Mouse (Mus musculus): ENCODE measurements around the gene Diaph3. TPM values are rescaled to one million over a fixed set of nuclear protein-coding genes. Genes with fewer than 3 reads are reported as not detected.

Gene Diaph3
- 1 to 10 TPM; 6.8 to 7.6 TPM for total RNA-seq (2021)
- long read RNA-seq, partial matches to known transcripts = 4 of 7 reads
- long read RNA-seq, other reads (novel, unspliced or antisense) = 1 of 7 reads

DNA sequence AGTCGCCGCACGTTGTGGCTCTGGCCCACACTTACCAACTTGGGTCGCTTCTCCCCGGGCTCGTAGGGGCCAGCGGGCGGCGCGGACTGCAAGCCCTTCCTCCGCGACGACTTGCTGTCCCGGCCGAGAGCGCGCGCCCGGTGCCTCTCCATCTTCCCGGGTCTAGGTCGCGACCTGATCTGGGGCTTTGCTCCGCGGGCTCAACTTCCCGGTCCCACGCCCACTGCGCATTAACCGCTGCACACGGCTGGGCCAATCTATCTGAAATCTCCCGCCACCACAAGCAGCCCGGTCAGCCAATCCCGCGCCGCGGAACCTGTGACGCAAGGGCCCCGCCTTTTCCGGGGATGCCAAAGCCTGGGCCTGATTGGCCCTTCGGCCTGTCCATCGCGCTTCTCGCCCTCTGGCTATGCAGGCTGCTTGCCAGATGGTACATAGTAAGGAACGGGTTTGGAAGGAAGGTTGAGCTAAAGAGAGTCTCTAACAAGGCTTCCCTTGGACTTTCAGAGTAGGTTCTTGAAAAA lies at the start of gene Diaph3:
Diaph3 (minus strand) TSS at position 273 of the 524 bp plus-strand sequence.
- peak; percentile 97 to 98 for DNase-seq (ENCODE audit: low spot score in 2 of 2)

- no peak for DNase-seq (ENCODE audit: low spot score in 2 of 2)
These were observed 49.6 kb upstream of the Diaph3 start for GRCm38 (mm10) chr14:87190685-87191084.

DNA sequence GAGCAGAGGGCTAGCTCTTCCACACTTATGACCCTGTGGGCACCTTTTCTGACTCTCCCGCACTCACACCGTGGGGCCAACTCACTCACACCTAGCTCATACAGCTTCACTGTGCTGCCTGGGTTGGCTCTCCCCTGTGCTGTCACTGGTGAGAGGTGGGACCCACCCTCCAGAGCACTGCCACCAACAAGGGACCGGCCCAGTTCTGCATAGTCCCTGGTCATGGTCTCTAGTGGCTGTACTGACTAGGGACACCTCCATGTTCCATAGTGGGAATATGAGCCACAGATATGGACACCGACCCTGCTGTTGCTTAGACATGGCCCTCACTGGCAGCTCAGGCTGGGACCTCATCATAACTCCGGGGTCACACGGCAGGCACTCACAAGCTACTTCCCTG lies 30.5 kb upstream of the Diaph3 start:
- DNase-seq (ENCODE audit: low spot score in 2 of 2) = no peak

GRCm38 (mm10) chr14:87169151-87169550 lies 28.1 kb upstream of the Diaph3 start:
- DNase-seq (ENCODE audit: low spot score in 2 of 2) = no peak

DNA sequence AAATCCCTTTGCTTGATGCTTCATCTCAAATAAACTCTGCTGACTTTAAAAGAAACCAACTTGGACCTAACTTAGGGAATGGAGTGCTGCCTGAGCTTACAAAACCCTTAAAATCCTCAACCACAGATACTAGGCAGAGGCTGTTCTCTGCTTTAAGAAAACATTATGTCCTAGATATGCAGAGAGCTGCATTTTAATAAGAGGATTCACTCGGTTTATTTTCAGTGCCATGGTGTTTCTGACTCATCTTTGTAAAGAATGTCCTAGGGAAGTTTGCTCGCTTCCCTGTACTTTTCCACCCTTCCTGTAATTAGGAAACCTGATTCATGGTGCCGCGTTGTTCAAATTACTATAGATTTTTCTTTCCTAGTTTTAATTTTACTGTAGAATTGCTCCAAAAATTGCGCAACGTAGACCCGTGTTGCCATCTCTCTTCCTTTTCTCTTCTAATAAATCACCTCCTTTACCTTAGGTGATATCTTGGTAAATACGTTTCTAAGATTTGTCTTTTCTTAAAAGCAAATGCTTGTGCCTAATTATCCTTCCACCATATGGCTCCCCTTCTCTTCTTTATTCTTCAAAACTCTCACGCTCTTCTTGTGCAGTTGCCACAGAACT lies 14.7 kb upstream of the Diaph3 start:
- no peak for DNase-seq (ENCODE audit: low spot score in 2 of 2)

DNA sequence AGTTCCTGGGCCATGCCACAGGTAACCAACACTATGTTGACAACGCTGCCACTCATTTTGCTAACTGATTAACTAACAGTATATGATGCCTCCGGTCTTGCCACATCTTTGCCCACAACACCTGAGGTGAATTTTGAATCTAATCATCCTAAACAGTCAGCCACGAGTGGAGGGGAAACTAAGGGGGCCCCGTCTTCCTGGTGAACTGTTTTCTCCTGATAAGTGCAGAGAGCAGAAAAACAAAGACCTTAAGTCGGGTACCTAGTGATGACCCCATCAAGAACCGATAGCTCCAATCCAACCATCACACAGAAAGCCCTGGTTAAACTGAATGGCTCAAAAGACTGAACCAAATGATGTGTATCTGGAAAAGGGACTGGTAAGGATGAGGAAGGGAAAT lies 8.6 kb upstream of the Diaph3 start:
- no peak for DNase-seq (ENCODE audit: low spot score in 2 of 2)

- DNase-seq (ENCODE audit: low spot score in 2 of 2) = no peak
These were observed 5.7 kb upstream of the Diaph3 start for GRCm38 (mm10) chr14:87146704-87147103.

- DNase-seq (ENCODE audit: low spot score in 2 of 2) = no peak
These were observed 4.3 kb upstream of the Diaph3 start for GRCm38 (mm10) chr14:87145351-87145750.

DNA sequence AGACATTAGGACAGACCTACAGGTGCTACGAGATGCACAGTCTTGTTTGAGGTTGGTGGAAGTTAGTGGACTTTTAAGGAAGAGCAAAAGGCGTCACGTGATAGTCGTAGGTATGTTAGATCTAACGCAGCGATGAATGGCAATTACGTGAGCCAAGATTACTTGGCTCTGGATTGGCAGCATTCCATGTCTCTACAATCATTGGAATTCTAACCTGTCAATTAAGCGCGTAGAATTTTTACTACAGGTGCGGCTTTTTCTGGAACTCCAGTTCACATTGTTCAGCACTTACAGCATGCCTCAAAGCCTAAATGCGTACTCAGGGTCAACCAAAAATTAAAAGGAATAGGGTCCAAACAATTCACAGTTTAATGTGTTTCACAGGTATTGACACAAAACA lies 742 bp upstream of the Diaph3 start:
- DNase-seq (ENCODE audit: low spot score in 2 of 2) = no peak

- DNase-seq (ENCODE audit: low spot score in 2 of 2) = no peak
These were observed 590 bp downstream of the Diaph3 start for GRCm38 (mm10) chr14:87140327-87140962.

DNA sequence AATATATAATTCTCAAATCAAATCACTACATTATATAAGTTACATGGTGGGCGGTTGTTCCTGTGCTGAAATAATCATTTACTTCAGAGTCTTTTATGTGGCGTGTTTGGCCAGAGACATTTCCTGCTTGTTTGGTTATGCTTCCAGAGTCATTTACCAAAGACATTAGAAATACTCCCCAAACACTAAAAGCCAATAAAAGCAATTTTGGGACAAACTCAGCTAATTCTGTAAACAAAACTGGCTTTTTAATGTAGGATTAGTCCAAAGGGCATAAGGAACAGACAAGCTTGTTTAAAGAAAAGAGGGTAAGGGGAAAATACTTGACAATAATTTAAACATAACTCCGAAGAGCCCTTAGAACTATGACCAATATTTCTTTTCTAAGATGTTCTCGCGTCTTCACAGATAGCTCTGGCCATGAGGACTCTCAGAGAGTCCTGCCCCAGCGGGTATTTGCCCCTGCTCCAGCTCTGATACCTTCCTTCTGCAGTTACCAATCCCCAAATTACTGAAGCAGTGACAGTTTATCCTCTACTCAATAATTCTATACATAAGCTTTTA lies 14.9 kb downstream of the Diaph3 start:
- DNase-seq (ENCODE audit: low spot score in 2 of 2) = no peak

- no peak for DNase-seq (ENCODE audit: low spot score in 2 of 2)
These were observed 15.5 kb downstream of the Diaph3 start for GRCm38 (mm10) chr14:87125492-87125891.

DNA sequence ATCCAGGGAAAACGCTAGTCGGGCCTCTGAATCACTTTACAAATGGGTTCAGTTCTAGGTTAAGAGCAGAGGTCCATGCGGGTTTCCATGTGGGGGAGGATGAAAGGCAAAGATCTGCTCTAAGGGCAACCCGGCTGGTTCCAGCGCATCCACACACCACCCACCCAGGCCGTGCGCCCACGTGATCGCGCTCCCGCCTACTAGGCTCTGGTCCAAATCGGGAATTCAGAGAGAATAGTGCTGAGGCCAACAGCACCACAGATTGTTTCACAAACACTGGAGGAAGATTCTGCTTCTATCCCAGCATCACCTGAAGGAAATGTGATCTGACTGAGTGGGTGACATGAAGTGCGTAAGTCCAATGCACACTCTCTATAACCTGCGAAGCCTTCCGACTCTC lies 17.9 kb downstream of the Diaph3 start:
- DNase-seq (ENCODE audit: low spot score in 2 of 2) = no peak

DNA sequence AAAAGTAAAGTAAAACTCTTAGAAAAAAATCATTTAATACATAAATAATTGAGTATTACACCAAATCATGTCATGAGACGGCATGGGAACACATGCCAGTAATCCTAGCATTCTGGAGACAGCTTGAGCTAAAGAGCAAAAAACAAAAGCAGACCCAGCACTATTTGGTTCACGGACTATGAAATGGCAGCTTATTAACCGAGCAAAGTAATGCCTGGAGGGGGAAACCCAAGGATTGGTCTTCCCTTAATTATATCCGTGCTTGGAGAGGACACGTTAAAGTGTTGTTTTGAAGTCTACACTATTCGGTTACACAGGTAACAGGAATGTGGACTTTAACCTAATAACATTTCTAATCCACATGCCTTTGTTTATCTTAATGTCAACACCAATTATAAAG lies 19.2 kb downstream of the Diaph3 start:
- DNase-seq (ENCODE audit: low spot score in 2 of 2) = no peak

DNA sequence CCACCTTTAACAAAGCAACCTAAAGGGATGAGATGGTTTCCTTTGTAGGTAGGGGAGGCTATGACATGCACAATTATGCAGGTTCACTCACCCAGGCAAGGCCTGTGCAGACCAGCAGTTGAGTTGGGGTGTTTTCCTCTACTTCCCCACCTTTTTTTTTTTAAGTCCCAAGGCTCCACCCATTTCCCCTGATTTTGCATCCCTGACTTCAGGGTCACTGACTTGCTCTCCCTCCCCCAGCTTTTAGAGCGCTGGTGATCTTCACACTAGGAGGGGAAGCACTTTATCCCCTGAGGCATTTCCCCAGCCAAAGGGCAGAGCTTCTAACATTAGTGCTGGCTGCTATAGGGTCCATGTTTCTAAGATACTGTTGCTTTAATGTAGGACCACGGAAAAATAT lies 30.4 kb downstream of the Diaph3 start:
- DNase-seq (ENCODE audit: low spot score in 2 of 2) = no peak

DNA sequence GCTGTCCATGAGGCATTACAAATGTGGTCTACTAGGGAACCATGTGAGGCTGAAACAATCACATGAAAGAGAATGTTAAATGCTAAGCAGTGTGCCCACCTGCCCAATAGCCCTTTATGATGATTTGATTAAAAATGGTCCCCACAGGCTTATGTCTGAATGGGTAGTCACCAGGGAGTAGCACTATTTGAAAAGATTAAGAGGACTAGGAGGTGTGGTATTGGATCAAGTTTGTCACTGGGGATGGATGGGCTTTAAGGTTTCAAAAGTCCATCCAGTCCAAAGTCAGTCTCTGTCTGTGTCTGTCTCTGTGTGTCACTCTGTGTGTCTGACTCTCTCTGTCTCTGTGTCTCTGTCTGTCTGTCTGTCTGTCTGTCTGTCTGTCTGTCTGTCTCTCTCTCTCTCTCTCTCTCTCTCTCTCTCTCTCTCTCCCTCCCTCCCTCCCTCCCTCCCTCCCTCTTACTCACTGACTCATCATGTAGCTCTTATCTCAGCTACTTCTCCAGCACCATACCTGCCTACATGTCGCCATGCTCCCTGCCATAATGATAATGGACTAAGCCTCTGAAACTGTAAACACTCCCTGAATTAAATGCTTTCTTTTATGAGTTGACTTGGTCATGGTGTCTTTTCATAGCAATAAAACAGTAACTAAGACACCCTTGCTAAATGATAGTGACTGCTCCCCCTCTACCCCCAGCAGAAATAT lies 41.5 kb downstream of the Diaph3 start:
- DNase-seq (ENCODE audit: low spot score in 2 of 2) = no peak

- no peak for DNase-seq (ENCODE audit: low spot score in 2 of 2)
These were observed 42.9 kb downstream of the Diaph3 start for GRCm38 (mm10) chr14:87098093-87098492.

DNA sequence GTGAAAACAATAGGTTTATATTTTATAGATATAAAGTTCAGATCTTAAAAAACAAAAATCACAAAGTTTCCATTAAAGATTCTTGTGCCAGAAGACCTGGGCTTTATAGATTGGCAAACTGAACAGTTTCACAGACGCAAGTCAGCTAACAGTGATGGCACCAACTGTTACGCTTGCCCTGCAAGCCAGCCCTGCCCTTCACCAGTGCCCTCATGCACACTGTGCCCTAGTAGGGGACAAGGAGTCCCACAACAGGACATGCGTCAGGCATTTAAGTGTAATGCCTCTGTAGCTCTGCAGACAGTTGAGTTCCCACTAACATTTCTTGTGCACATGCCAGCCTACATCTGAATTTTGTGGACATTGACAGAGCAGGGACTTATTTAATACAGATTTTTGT lies 49.5 kb downstream of the Diaph3 start:
- DNase-seq (ENCODE audit: low spot score in 2 of 2) = no peak

DNA sequence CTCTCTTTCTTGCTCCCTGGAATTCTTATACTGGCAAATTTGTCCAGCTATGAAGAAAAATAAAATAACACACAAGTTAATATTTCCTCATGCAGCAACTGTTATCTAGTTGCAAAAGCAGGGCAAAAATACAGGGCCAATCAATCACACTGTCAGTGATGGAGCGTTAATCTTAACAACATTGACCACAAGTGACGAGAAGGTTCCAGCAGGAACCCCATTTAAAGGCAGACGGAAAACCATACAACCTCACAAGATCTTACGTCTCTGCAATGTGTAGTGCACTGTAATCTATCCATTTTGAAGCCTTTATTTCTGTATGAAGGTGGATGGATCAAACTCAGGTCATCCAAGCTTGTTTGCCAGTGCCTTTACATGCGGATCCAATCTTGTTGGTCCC lies 49.9 kb downstream of the Diaph3 start:
- DNase-seq (ENCODE audit: low spot score in 2 of 2) = no peak

GRCm38 (mm10) chr14:87088928-87089327 lies 52.1 kb downstream of the Diaph3 start:
- DNase-seq (ENCODE audit: low spot score in 2 of 2) = no peak

GRCm38 (mm10) chr14:87088456-87088855 lies 52.6 kb downstream of the Diaph3 start:
- no peak for DNase-seq (ENCODE audit: low spot score in 2 of 2)

DNA sequence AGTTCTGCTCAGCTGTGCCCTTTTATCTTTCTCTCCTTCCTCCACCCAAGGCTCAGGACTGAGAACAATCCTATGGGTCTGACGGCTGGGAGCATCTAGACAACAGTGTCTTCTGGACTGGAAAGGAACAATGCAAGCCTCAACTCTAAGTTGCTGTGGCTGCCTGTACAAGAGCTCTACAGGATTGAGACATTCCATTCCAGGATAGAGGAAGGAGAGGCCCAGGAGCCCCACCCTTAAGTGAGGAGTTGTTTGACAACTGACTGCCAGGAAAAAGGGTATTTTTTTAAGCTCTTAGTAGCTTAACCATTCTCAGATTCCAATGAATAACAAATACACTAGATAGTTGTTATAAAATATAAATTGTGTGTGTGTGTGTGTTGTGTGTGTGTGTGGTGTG lies 53.0 kb downstream of the Diaph3 start:
- no peak for DNase-seq (ENCODE audit: low spot score in 2 of 2)
